Mouse (Mus musculus) large intestine, adult 2 months (tissue): Measurements from ENCODE around the gene Atp7a. TPM values are rescaled to one million over a fixed set of nuclear protein-coding genes. Genes with fewer than 3 reads are reported as not detected.
A peak's percentile ranks its signal among the peaks of the same experiment; 100 is the strongest.
"Not testable (repeated sequence)": the region's sequence is repeated elsewhere in the genome, so short reads cannot be mapped to it uniquely, and the experiment has no call there.

Experiments used
- DNase-seq: peaks from one replicate; pipeline ENCODE4 v3.0.0-alpha.2; 2012; ENCODE audit warnings: low read depth, low spot score
- WGBS: fragments of 180-500 bp; shearing (Covaris S2); methylation state at CpG from one replicate; pipeline ENCODE4 v1.1.7; 2018; 5-methylcytosine and 5-hydroxymethylcytosine counted together
- polyA plus RNA-seq: library from polyadenylated mRNA; depleted of rRNA; stranded (reverse); fragments of >200 nt; gene quantifications from 2 replicates; pipeline ENCODE4 v1.2.3, GENCODE M21; 2012; rRNA removed

The Atp7a gene
- 1.9 and 5.1 TPM in 2 replicates for polyA plus RNA-seq

- peak; percentile 64 for DNase-seq
- 18% methylated on average over 36 of the region's 36 CpGs for WGBS
Observed at GRCm38 (mm10) chrX:106026418-106027342, at the start of gene Atp7a. Atp7a (plus strand) TSS chrX:106027276.

- DNase-seq = no peak
- 83% methylated on average over 1 of the region's 1 CpGs for WGBS
Observed at GRCm38 (mm10) chrX:106001605-106002004, 25.5 kb upstream of the Atp7a start.

GRCm38 (mm10) chrX:106010762-106011161 lies 16.3 kb upstream of the Atp7a start:
- WGBS = 4% methylated on average over 3 of the region's 3 CpGs
- no peak for DNase-seq

- WGBS = 14% methylated on average over 45 of the region's 45 CpGs
Observed at GRCm38 (mm10) chrX:106011465-106012159, 15.5 kb upstream of the Atp7a start, which contains the start of gene Magt1. Magt1 (minus strand) TSS chrX:106011906.

GRCm38 (mm10) chrX:106012559-106012958 lies 14.5 kb upstream of the Atp7a start:
- WGBS = 65% methylated on average over 3 of the region's 3 CpGs
- no peak for DNase-seq

More at GRCm38 (mm10) chrX:106011465-106012159, 15.5 kb upstream of the Atp7a start, which contains the start of gene Magt1:
- DNase-seq = no peak

- no peak for DNase-seq
- 24% methylated on average over 2 of the region's 2 CpGs for WGBS
Observed at GRCm38 (mm10) chrX:106013217-106013616, 13.9 kb upstream of the Atp7a start.

GRCm38 (mm10) chrX:106014741-106015377 lies 12.2 kb upstream of the Atp7a start:
- DNase-seq = not testable (repeated sequence)
- WGBS = 57% methylated on average over 2 of the region's 2 CpGs

- 16% methylated on average over 26 of the region's 26 CpGs for WGBS
- peak; percentile 67 for DNase-seq
Observed at GRCm38 (mm10) chrX:106015571-106016322, 11.3 kb upstream of the Atp7a start, which contains the start of gene Cox7b. Cox7b (plus strand) TSS chrX:106015700.

- 48% methylated on average over 3 of the region's 3 CpGs for WGBS
- DNase-seq = no peak
Observed at GRCm38 (mm10) chrX:106017102-106017501, 10.0 kb upstream of the Atp7a start.

GRCm38 (mm10) chrX:106017516-106017915 lies 9.6 kb upstream of the Atp7a start:
- DNase-seq = no peak
- WGBS = 70% methylated on average over 4 of the region's 4 CpGs

GRCm38 (mm10) chrX:106027343-106027674 lies 233 bp downstream of the Atp7a start:
- WGBS = 17% methylated on average over 8 of the region's 8 CpGs
- DNase-seq = no peak

- DNase-seq = no peak
- 63% methylated on average over 5 of the region's 5 CpGs for WGBS
Observed at GRCm38 (mm10) chrX:106030176-106030575, 3.1 kb downstream of the Atp7a start.

- DNase-seq = no peak
Observed at GRCm38 (mm10) chrX:106031124-106031523, 4.0 kb downstream of the Atp7a start.

GRCm38 (mm10) chrX:106035727-106036126 lies 8.7 kb downstream of the Atp7a start:
- WGBS = 53% methylated on average over 2 of the region's 2 CpGs
- no peak for DNase-seq

GRCm38 (mm10) chrX:106037185-106037752 lies 10.2 kb downstream of the Atp7a start:
- WGBS = 72% methylated on average over 3 of the region's 3 CpGs
- DNase-seq = no peak

GRCm38 (mm10) chrX:106043863-106044617 lies 17.0 kb downstream of the Atp7a start:
- no peak for DNase-seq
- WGBS = 24% methylated on average over 8 of the region's 8 CpGs

- 39% methylated on average over 2 of the region's 2 CpGs for WGBS
- DNase-seq = no peak
Observed at GRCm38 (mm10) chrX:106045455-106045854, 18.4 kb downstream of the Atp7a start.

- no peak for DNase-seq
- 33% methylated on average over 9 of the region's 9 CpGs for WGBS
Observed at GRCm38 (mm10) chrX:106045928-106046327, 18.9 kb downstream of the Atp7a start.
